Mouse (Mus musculus): ENCODE measurements at regions not wholly inside any gene's neighbourhood (a gene's known extent, or its start where the extent isn't known, plus 50 kb on each side); places are given as distances from the start of the nearest gene placed in this dataset.

DNA sequence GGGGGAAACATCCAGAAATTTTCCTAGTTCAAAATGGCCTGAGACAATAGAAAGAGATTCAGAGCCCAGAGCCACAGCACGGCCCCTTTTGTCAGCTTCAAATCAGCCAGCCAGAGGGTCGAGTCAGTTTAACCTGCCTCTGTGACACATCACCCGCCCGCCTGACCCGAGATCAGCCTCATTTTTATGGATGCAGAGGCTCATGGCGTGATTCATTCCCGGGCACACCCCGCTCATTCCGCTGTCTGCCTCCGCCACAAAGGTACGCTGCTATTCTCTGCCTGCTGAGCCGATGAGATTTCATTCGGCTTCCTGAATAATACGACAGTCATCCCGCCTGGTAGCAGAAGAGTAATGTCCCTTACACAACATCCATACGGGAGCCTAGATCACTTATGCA lies 132.9 kb upstream of the Pmfbp1 start:
- POLR2A ChIA-PET: interaction anchor here in 1 of 4 experiments (0.7 kb wide), 1 partner anchor 1766 kb away, joined by 3 read pairs; no protein-coding TSS in a partner anchor
- CTCF ChIA-PET: no interaction called here

GRCm38 (mm10) chr8:109361575-109362361 lies 132.1 kb upstream of the Pmfbp1 start:
- POLR2A ChIA-PET: interaction anchor here in 1 of 4 experiments (1.3 kb wide), 1 partner anchor 10 kb away, joined by 4 read pairs; no protein-coding TSS in a partner anchor
- CTCF ChIA-PET: interaction anchor here in 1 of 4 experiments (0.6 kb wide), 1 partner anchor 175 kb away, joined by 3 read pairs; no protein-coding TSS in a partner anchor

- CTCF ChIA-PET: no interaction called here
- POLR2A ChIA-PET: interaction anchor here in 1 of 4 experiments (1.3 kb wide), 1 partner anchor 9 kb away, joined by 4 read pairs; no protein-coding TSS in a partner anchor
Observed at GRCm38 (mm10) chr8:109363185-109363845, 130.5 kb upstream of the Pmfbp1 start.

DNA sequence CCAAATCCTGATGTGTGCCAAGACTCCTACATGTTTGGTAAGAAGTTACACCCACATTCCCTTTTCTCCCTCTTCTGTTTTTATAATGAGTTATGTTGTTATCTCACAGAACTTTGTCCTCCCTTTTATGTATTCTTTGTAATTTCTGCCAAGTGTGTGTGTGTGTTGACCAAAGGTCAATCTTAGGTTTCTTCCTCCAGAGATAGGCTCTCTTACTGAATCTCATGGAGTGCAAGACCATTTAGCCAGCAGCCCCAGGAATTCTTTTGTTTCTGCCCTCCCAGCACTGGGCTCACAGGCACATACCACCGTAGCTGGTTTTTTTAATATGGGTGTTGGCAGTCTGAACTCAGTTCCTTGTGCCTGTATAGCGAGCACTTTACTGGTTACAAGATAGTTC lies 119.8 kb upstream of the Pmfbp1 start:
- ChIA-PET CTCF (no interaction called here), POLR2A (no interaction called here)

- ChIA-PET POLR2A (no interaction called here), CTCF (no interaction called here)
Observed at GRCm38 (mm10) chr8:109384881-109385280, 108.9 kb upstream of the Pmfbp1 start.

- CTCF ChIA-PET: interaction anchor here in 3 of 4 experiments (0.6 to 1.0 kb wide), 3 partner anchors 12 to 18 kb away, joined by 3 to 8 read pairs (median 3); no protein-coding TSS in a partner anchor
Observed at GRCm38 (mm10) chr8:109395133-109395855, 98.5 kb upstream of the Pmfbp1 start.

DNA sequence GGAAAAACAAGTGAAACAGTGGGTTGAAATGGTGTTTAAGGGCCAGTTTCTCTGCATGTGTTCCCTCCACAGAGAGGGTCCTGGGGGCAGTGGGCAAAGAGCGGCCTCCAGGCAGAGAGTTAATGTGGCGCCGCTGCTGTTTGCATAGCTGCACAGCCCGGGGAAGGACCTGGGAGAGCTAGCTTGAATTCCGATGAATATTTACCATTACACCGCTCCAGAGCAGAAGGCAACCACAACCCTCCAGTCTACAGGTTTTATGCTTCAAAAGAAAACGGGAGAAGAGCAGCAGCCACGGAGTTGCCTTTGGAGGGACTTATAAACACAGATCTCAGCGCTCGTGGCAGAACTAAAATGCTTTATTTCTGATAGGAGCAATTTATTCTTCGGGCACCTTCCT lies 94.2 kb upstream of the Pmfbp1 start:
- ChIA-PET POLR2A (interaction anchor here in 1 of 4 experiments (0.6 to 0.8 kb wide), 2 partner anchors 7 to 14 kb away, joined by 3 to 4 read pairs; no protein-coding TSS in a partner anchor), CTCF (no interaction called here)

More at GRCm38 (mm10) chr8:109395133-109395855, 98.5 kb upstream of the Pmfbp1 start:
- POLR2A ChIA-PET: interaction anchor here in 2 of 4 experiments (0.6 kb wide), 2 partner anchors 45 to 142 kb away, joined by 3 read pairs; no protein-coding TSS in a partner anchor

DNA sequence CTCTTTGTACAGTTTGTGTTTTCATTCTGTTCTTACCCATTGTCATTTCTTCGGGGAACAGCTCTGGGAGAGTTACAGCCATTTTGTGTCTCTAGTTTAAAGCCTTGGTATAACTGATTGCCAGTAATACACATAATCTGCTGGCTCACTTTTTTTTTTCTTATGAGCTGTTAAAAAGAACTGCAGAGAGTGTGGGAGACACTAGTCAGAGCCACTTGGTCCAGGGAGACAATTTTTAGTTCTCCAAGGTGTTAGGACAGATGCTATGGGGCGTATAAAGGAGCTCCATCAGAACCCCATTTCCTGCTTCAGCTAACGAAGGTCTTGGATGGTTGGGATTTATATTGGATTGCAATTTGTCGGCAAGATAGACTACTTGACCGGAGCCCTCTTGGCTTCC lies 93.6 kb upstream of the Pmfbp1 start:
- ChIA-PET CTCF (no interaction called here), POLR2A (no interaction called here)

DNA sequence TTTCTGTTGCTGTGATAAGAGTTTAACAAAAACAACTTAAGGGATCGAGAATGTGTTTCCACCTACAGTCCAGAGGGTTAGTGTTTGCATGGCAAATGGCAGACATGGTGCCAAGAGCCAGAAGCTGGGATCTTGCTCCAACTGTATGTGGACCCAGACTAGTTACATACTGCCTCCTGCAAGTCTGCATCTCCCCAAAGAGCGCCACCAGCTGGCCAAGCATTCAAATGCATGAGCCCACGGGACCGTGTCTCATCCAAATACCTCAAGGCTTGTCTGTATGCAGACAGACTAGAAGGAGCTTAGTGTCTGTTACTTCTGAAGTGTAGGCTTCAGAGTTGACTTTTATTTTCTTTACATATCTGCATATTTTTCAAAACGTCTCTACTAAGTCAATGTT lies 85.9 kb upstream of the Pmfbp1 start:
- CTCF ChIA-PET: interaction anchor here (0.6 to 2.3 kb wide), 9 partner anchors 12 to 1686 kb away, joined by 3 to 10 read pairs (median 4); no protein-coding TSS in a partner anchor
- POLR2A ChIA-PET: interaction anchor here in 1 of 4 experiments (0.7 kb wide), 1 partner anchor 1071 kb away, joined by 5 read pairs; no protein-coding TSS in a partner anchor

- ChIA-PET CTCF (no interaction called here), POLR2A (no interaction called here)
Observed at GRCm38 (mm10) chr8:109410531-109410930, 83.3 kb upstream of the Pmfbp1 start.

- ChIA-PET POLR2A (interaction anchor here in 3 of 4 experiments (0.7 to 0.9 kb wide), 6 partner anchors 14 to 950 kb away, joined by 3 to 7 read pairs (median 4); no protein-coding TSS in a partner anchor), CTCF (interaction anchor here in 3 of 4 experiments (0.6 to 2.0 kb wide), 11 partner anchors 9 to 1828 kb away, joined by 3 to 11 read pairs (median 3); no protein-coding TSS in a partner anchor)
Observed at GRCm38 (mm10) chr8:109413386-109413785, 80.4 kb upstream of the Pmfbp1 start.

GRCm38 (mm10) chr8:109415315-109415714 lies 78.5 kb upstream of the Pmfbp1 start:
- CTCF ChIA-PET: interaction anchor here in 1 of 4 experiments (0.6 kb wide), 1 partner anchor 20 kb away, joined by 3 read pairs; no protein-coding TSS in a partner anchor
- POLR2A ChIA-PET: interaction anchor here in 1 of 4 experiments (0.6 kb wide), 1 partner anchor 1010 kb away, joined by 3 read pairs; no protein-coding TSS in a partner anchor

DNA sequence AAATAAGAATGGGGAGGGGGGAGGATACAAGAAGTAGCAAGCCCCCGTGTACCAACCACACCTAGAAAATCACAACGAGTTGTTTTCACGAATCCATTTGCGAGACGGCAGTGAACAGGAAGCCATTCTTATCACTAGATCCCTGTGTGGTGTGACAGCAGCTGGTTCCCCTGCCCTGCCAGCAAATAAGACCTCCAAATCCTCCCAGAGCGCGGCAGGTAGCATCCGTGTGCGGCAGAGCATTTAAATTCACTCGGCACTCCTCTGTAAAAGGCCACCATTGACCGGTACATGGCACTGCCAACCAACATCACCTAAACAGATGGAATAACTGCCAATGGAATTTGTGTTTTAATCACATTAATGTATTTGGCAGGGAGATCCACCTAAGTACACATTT lies 77.9 kb upstream of the Pmfbp1 start:
- ChIA-PET POLR2A (no interaction called here), CTCF (interaction anchor here (0.5 to 1.8 kb wide), 4 partner anchors 19 to 684 kb away, joined by 3 to 5 read pairs (median 4); no protein-coding TSS in a partner anchor)

DNA sequence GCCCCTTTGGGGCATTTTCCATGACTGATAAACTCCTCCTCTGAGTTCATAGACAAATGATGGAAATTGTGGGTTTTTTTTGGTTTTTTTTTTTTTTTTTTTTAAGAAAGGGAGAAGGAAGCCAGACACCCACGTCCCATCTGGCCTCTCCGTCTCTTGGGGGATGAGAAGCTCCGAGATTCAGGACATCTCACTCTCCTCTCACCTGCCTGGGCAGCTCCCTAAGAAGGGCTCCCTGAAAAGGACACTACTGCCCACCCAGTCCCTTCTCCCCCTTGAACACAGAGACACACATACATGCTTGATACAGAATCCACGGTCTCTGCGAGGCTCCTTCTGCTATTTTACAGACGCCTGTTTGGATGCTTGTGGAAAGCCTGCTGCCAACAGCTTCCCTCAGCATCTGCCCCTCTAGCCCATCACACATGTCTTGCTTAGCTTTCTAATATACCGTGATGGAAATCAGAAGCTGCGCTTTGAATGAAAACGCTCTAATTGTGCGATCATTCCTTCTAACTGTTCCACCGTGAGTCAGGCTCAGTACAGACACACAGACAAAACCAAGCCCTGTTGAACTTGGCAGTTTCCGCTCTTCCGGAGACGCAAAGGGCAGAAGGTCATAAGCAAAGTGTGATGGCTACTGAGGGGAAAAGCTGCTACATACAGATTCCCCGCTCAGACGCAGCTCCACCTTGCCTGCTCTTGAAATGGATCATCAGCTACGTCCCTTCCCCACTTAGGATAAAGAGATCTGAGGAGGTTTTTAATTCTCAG lies 77.3 kb upstream of the Pmfbp1 start:
- CTCF ChIA-PET: interaction anchor here (0.5 to 1.8 kb wide), 6 partner anchors 18 to 696 kb away, joined by 3 to 9 read pairs (median 4); no protein-coding TSS in a partner anchor
- POLR2A ChIA-PET: interaction anchor here in 3 of 4 experiments (0.6 to 0.7 kb wide), 3 partner anchors 37 to 623 kb away, joined by 3 to 4 read pairs (median 3); no protein-coding TSS in a partner anchor

- CTCF ChIA-PET: interaction anchor here in 2 of 4 experiments (0.6 to 1.8 kb wide), 2 partner anchors 17 to 697 kb away, joined by 5 to 9 read pairs; no protein-coding TSS in a partner anchor
Observed at GRCm38 (mm10) chr8:109417222-109417621, 76.6 kb upstream of the Pmfbp1 start.

DNA sequence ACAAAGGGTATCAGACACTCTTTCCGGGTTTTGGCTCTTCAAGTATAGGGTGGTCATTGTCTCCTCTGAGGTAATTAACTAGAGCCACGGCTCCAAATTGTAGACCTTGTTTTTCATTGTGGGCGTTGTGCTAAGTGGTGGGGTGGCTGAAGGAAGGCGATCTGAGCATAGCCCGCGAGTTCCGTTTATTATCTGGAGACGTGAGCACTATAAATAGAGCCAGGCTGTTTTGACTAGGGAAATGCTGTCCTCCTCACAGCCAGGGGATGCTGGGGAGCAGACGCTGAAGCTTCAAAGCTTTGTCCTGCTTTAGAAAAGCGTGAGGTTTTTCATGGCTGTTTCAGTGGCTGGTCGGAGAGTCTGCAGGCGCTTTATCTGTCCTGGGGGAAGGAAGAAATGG lies 75.9 kb upstream of the Pmfbp1 start:
- CTCF ChIA-PET: no interaction called here
- POLR2A ChIA-PET: interaction anchor here in 1 of 4 experiments (1.1 kb wide), 1 partner anchor 18 kb away, joined by 4 read pairs; no protein-coding TSS in a partner anchor

More at GRCm38 (mm10) chr8:109417222-109417621, 76.6 kb upstream of the Pmfbp1 start:
- POLR2A ChIA-PET: no interaction called here

GRCm38 (mm10) chr8:109419029-109419596 lies 74.7 kb upstream of the Pmfbp1 start:
- ChIA-PET CTCF (no interaction called here), POLR2A (no interaction called here)
